Mouse (Mus musculus) E14TG2a.4 (cell line): ENCODE measurements around the gene Hist1h2ad.
"Not testable (repeated sequence)": the region's sequence is repeated elsewhere in the genome, so short reads cannot be mapped to it uniquely, and the experiment has no call there.

ENCODE experiments used
- CTCF ChIP-seq: conservative IDR thresholded peaks from 2 replicates; pipeline ENCODE4 v1.5.1; 2014; ENCODE audit warnings: low read length
- POU5F1 ChIP-seq: IDR thresholded peaks from 2 replicates; pipeline ENCODE4 v1.6.1; 2014; ENCODE audit warnings: low read length, borderline replicate concordance

DNA sequence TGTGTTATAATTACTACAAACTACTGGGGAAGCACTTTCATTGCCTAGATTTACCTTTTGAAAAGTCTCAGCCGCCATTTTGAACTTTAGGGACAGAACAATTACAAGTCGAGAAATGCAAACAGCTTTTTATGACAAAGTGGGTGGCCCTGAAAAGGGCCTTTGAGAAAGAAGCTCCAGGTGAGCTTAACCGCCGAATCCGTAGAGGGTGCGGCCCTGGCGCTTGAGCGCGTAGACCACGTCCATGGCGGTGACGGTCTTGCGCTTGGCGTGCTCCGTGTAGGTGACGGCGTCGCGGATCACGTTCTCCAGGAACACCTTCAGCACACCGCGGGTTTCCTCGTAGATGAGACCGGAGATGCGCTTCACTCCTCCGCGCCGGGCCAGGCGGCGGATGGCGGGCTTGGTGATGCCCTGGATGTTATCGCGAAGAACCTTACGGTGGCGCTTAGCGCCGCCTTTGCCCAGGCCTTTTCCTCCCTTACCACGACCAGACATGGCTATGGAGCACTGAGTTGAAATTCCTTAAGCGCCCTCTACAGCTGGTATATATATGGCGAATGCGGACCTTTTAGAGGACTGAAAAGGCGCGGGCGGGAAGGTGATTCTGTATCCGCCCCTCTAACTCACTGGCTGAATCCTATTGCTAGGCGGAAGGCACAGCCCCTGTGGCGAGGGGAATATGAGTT is 22.9 kb upstream of the Hist1h2ad start, which contains the start of gene Hist1h4f:
- not testable (repeated sequence) for TF ChIP-seq CTCF, POU5F1
